Mouse (Mus musculus) gonadal fat pad, adult 2 months (tissue): Measurements from ENCODE around the gene Mast3. TPM values are rescaled to one million over a fixed set of nuclear protein-coding genes. Genes with fewer than 3 reads are reported as not detected.

Experiments used
- DNase-seq: peaks from one replicate; pipeline ENCODE4 v3.0.0-alpha.2; 2012; ENCODE audit warnings: low read depth
- polyA plus RNA-seq: library from polyadenylated mRNA; depleted of rRNA; stranded (reverse); fragments of >200 nt; gene quantifications from 2 replicates; pipeline ENCODE4 v1.2.3, GENCODE M21; 2012; rRNA removed

Mast3 gene
- polyA plus RNA-seq, 1 experiment, result 56.6 TPM

DNA sequence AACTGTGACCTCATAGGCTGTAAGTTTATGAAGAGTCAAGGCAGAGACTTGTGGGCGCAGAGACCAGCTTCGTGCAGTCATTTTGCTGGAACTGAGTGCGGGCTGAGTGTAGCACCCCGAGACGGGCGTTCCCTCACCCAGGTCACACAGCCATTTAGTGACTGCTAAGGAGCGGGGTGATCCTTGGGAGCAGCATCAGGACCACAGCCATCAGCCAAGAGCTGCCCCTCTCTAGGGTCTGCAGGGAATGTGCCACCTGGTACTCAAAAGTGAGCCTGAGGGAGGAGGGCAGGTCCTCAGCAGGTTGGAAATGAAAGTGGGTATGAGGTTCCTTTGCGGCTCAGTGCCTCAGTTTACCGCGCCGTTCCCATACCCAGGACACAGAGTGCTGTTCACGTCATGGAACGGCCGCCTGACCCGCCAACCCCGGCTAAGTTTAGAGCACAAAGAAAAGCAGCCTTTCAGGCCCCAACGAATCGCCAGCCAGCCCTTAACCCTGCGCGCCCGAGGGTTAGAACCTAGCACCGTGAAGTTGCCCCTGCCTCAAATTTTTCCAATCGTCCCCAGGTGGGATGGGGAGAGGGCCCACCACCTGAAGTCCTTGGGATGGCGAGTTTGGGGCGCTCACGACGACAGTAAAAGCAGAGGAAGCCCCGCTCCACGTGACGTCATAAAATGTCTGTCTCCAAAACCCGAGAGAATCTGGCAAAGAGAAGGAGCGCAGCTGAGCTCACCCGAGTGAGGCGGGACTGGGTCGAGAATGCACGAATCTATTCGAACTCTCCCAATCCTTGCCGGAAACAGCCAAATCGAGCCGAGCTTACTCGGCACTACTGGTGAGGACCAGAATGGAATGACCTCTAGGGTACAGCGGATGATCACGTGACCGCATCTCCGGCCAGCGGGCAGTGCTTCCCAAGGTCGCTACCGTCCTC is 60.9 kb downstream of the Mast3 start:
- no peak for DNase-seq

DNA sequence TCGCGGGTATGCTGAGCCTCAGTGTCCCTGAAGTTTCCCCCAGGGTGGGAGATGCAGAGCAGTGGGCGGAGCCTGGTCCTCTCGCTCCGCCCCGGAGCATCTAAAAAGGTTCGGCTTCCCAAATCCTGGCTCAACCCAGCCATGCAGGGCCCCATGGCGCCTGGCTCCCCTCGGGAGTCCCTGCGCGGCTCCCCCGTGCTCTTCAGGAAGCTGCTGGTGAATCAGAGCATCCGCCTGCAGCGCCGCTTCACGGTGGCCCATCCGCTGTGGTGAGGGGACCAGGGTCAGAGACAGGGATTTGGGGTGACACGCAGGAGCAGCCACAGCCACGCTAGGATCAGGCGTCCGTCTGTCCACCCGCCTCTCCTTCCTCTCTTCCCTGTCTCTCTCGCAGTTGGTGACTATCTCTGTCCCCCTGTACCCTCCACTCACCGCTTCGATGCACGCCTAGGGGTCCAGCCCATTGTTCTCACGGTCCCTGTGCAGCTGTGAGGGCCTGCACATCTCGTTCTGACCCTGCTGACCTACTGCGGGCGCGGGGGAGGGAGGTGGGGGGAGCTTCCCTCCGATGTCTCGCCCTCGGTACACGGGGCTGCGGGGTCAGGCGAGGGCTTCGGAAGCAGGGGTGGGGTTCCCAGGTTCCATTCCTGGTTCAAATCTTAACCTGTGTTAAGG is 61.7 kb downstream of the Mast3 start:
- DNase-seq, result no peak

DNA sequence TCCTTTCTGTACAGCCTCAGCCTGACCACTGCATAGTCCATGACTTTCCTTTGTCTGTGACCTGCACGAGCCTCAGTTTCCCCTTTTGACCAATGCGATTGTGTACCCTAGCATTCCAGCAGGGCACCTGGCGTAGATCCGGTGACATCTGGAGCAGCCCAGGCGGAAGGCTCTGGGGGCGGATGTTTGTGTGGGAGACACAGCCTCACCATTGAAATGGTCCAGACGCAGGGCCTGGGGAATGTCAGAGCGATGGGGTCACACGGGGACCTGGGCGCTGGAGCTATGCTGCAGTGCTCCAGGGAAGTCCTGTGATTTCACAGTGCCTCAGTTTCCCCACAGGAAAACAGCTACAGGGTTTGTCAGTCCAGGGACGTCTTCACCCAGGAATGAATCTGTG is 62.7 kb downstream of the Mast3 start:
- DNase-seq, result no peak

- no peak for DNase-seq
These were observed 63.2 kb downstream of the Mast3 start for GRCm38 (mm10) chr8:70741661-70742060.

DNA sequence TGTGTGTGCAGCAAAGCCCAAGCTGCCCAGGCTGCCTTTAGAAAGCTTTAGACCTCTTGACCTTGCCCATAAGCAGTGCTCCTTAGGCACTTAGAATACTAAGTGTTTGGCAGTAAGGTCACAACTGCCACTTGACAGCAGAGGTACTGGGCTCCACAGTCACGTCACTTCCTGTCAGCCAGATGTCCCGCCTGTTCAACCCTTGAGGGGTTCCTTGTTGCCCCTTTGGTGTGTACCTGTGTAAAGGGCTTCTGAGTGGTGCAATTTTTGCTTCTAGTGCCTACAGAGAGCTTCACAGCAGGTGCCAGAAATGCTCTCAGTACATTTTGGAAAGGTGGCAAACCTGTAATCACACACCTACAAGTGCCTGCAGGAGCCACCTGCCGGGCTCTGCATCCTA is 66.6 kb downstream of the Mast3 start:
- no peak for DNase-seq

- no peak for DNase-seq
These were observed 67.1 kb downstream of the Mast3 start for GRCm38 (mm10) chr8:70737705-70738104.

GRCm38 (mm10) chr8:70730956-70731355 is 73.9 kb downstream of the Mast3 start:
- DNase-seq, result no peak

- no peak for DNase-seq
These were observed 74.9 kb downstream of the Mast3 start for GRCm38 (mm10) chr8:70729808-70730475.

Other genes with a start within 250 kb of the Mast3 start
- gene Isyna1, start 210.7 kb downstream of the Mast3 start, polyA plus RNA-seq, result 575 and 782 TPM in 2 replicates
- gene Ssbp4, start 196.2 kb downstream of the Mast3 start, polyA plus RNA-seq, result 188 and 229 TPM in 2 replicates
- gene Lrrc25, start 188.9 kb downstream of the Mast3 start, polyA plus RNA-seq, result 8.4 and 9.6 TPM in 2 replicates
- gene Gdf15, start 172.6 kb downstream of the Mast3 start, polyA plus RNA-seq, result 4.5 and 5.5 TPM in 2 replicates
- gene Pgpep1, start 144.7 kb downstream of the Mast3 start, polyA plus RNA-seq, result 69.8 and 71.9 TPM in 2 replicates
- gene Lsm4, start 131.8 kb downstream of the Mast3 start, polyA plus RNA-seq, result 90.7 and 91.6 TPM in 2 replicates
- 170 and 254 TPM in 2 replicates for gene Jund, start 106.1 kb downstream of the Mast3 start, polyA plus RNA-seq
- gene Iqcn, start 101.6 kb downstream of the Mast3 start, polyA plus RNA-seq, result 0.55 and 1.0 TPM in 2 replicates
- 0.35 and 0.63 TPM in 2 replicates for gene Gm3336, start 86.5 kb downstream of the Mast3 start, polyA plus RNA-seq
- 9.4 and 9.9 TPM in 2 replicates for gene Pde4c, start 81.3 kb downstream of the Mast3 start, polyA plus RNA-seq
- 55.5 and 56.3 TPM in 2 replicates for gene Rab3a, start 50.4 kb downstream of the Mast3 start, polyA plus RNA-seq
- gene Mpv17l2, start 44.1 kb downstream of the Mast3 start, polyA plus RNA-seq, result 127 and 143 TPM in 2 replicates
- gene Pik3r2, start 28.3 kb downstream of the Mast3 start, polyA plus RNA-seq, result 92.1 and 92.3 TPM in 2 replicates
- gene Il12rb1, start 3.4 kb upstream of the Mast3 start, polyA plus RNA-seq, result 1.1 and 1.3 TPM in 2 replicates
- gene Arrdc2, start 34.7 kb upstream of the Mast3 start, polyA plus RNA-seq, result 134 and 150 TPM in 2 replicates
- gene Kcnn1, start 58.2 kb upstream of the Mast3 start, polyA plus RNA-seq, result 4.3 and 5.6 TPM in 2 replicates
- gene Ccdc124, start 68.9 kb upstream of the Mast3 start, polyA plus RNA-seq, result 38.1 and 44.2 TPM in 2 replicates
- 0.46 and 0.69 TPM in 2 replicates for gene Slc5a5, start 87.7 kb upstream of the Mast3 start, polyA plus RNA-seq
- gene Rpl18a, start 92.4 kb upstream of the Mast3 start, polyA plus RNA-seq, result 3,173 and 3,579 TPM in 2 replicates
- 27.7 and 32.4 TPM in 2 replicates for gene Map1s, start 100.9 kb upstream of the Mast3 start, polyA plus RNA-seq